Mouse (Mus musculus) cerebellum, adult 2 months (tissue): ENCODE measurements at regions not wholly inside any gene's neighbourhood (a gene's known extent, or its start where the extent isn't known, plus 50 kb on each side); places are given as distances from the start of the nearest gene placed in this dataset.

Experiments
- CTCF ChIP-seq: fragments of 200-500 bp; IDR thresholded peaks from 2 replicates; pipeline ENCODE4 v1.5.1; 2011; ENCODE audit warnings: low read depth, mild to moderate bottlenecking, control low read depth, low read length, moderate library complexity, borderline replicate concordance; ENCODE audit not compliant: insufficient read depth
- POLR2A ChIP-seq: fragments of 200-500 bp; IDR thresholded peaks from 2 replicates; pipeline ENCODE4 v1.6.1; 2011; ENCODE audit warnings: low read length, control low read depth, borderline replicate concordance; ENCODE audit not compliant: insufficient read depth

- TF ChIP-seq CTCF = no peak
- TF ChIP-seq POLR2A = no peak
These were observed 100.7 kb downstream of the 9530068E07Rik start for GRCm38 (mm10) chr11:52496908-52497307.
